Mouse (Mus musculus) megakaryocyte, embryonic 14.5 days (primary cell): Measurements from ENCODE around the gene Gm19965. TPM values are rescaled to one million over a fixed set of nuclear protein-coding genes. Genes with fewer than 3 reads are reported as not detected.

ENCODE experiments used
- H3K27me3 ChIP-seq: replicated peaks from 2 replicates; pipeline ENCODE3; 2012; ENCODE audit warnings: inconsistent platforms
- H3K36me3 ChIP-seq: replicated peaks from 2 replicates; pipeline ENCODE3; 2012; ENCODE audit warnings: low read length, inconsistent platforms, mixed read lengths
- H3K4me1 ChIP-seq: 2 replicates; pipeline ENCODE4 v1.6.1; 2012; ENCODE audit warnings: inconsistent platforms
- H3K4me3 ChIP-seq: replicated peaks from 2 replicates; pipeline ENCODE3; 2012; ENCODE audit warnings: moderate library complexity, mild to moderate bottlenecking, inconsistent platforms
- H3K9me3 ChIP-seq: 2 replicates; pipeline ENCODE4 v1.6.1; 2012; ENCODE audit warnings: inconsistent platforms
- FLI1 ChIP-seq: IDR thresholded peaks from 2 replicates; pipeline ENCODE4 v1.6.1; 2012; ENCODE audit warnings: low read length, inconsistent platforms, mixed read lengths
- GATA1 ChIP-seq: IDR thresholded peaks from 3 replicates; pipeline ENCODE4 v1.6.1; 2012; ENCODE audit warnings: mixed read lengths, low read length, inconsistent platforms, borderline replicate concordance
- polyA plus RNA-seq: library from polyadenylated mRNA; stranded (reverse); fragments of >175 nt; gene quantifications from 2 replicates; pipeline ENCODE4 v1.2.3, GENCODE M21; 2012; ENCODE audit warnings: low replicate concordance; ENCODE audit not compliant: insufficient read depth

The Gm19965 gene
- polyA plus RNA-seq = 0.03 TPM in 1 of 2 replicates, not detected in the other

DNA sequence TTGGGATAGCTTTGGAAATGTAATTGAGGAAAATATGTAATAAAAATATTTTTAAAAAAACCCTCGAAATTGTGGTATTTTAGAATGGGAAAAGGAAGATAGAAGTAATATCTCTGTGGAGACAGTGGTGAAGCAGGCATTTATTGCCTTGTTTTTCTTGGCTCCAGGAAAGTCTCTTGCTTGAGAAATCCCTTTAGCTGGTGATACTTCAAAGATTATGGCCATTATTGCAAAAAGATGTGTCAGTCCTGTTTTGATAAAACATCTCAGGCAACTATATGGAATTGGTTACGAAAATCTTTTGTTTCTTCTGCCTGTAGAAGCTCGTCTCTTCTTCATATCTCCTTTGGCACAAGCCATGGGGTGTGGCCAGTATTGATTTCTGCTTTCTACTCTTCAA is at the start of gene Gm19965:
Gene Gm19965 (plus strand): TSS at position 301 of the 400 bp plus-strand sequence.
- H3K4me3 ChIP-seq = no peak within 1 kb of the TSS
- no peaks in the 10 kb centered on the region for H3K36me3 ChIP-seq
- no peaks in the 10 kb centered on the region for H3K4me1 ChIP-seq
- TF ChIP-seq GATA1 (no peak), FLI1 (no peak)
- H3K9me3 ChIP-seq = no peaks in the 10 kb centered on the region
- no peaks in the 10 kb centered on the region for H3K27me3 ChIP-seq

DNA sequence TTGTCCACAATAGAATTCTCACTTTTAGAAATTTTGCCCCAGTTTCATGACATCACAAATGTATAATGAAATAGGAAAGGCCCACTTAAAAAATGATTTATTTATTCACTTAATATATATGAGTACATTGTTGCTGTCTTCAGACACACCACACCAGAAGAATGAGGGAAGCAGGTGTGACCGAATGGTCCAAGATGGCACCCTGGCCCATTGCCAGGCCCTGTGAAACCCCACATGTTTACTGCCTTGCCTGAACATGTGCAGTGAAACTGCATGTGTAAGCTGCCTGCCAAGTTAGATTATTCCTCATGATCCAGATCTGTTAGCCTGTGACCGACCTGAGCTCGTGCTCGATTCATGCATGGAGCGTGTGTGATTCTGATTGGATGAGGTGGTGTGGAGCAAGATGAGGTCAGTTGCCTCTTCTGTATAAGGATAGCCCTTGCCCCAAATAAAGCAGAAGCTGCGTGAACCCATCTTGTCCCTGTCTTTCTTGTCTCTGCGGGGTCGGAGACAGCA is 20.3 kb upstream of the Gm19965 start:
- H3K9me3 ChIP-seq = no peaks in the 10 kb centered on the region
- H3K4me1 ChIP-seq = no peaks in the 10 kb centered on the region
- H3K36me3 ChIP-seq = no peaks in the 10 kb centered on the region
- TF ChIP-seq FLI1 (no peak), GATA1 (no peak)
- H3K27me3 ChIP-seq = no peaks in the 10 kb centered on the region
- no peak overlapping the region for H3K4me3 ChIP-seq
